Mouse (Mus musculus) forebrain, embryonic 16.5 days (tissue): ENCODE results near the gene Rap1gds1. TPM values are rescaled to one million over a fixed set of nuclear protein-coding genes. Genes with fewer than 3 reads are reported as not detected.

Experiments used
- ATAC-seq: fragments of 200-750 bp; cut with Nextera tagmentation; 2 replicates; pipeline ENCODE4 v1.8.0; 2017; ENCODE audit warnings: mild to moderate bottlenecking, moderate library complexity
- H3K27ac ChIP-seq: fragments of 300-500 bp; sonication (generic); 2 replicates; pipeline ENCODE4 v1.5.1; 2014; ENCODE audit warnings: low read length, control low read depth
- H3K27me3 ChIP-seq: fragments of 300-500 bp; sonication (generic); replicated peaks from 2 replicates; pipeline ENCODE4 v1.6.1; 2014; ENCODE audit warnings: low read length; ENCODE audit not compliant: control insufficient read depth, insufficient read depth
- H3K36me3 ChIP-seq: fragments of 300-500 bp; sonication (generic); 2 replicates; pipeline ENCODE4 v1.6.1; 2014; ENCODE audit not compliant: control insufficient read depth, insufficient read depth
- H3K4me1 ChIP-seq: fragments of 300-500 bp; sonication (generic); replicated peaks from 2 replicates; pipeline ENCODE4 v1.6.1; 2014; ENCODE audit warnings: low read length; ENCODE audit not compliant: control insufficient read depth, insufficient read depth
- H3K4me2 ChIP-seq: fragments of 300-500 bp; sonication (generic); 2 replicates; pipeline ENCODE4 v1.6.1; 2014; ENCODE audit warnings: mild to moderate bottlenecking, low read length, control low read depth
- H3K4me3 ChIP-seq: fragments of 300-500 bp; sonication (generic); replicated peaks from 2 replicates; pipeline ENCODE4 v1.5.1; 2014; ENCODE audit warnings: mild to moderate bottlenecking, low read length, control low read depth
- H3K9ac ChIP-seq: fragments of 300-500 bp; sonication (generic); replicated peaks from 2 replicates; pipeline ENCODE4 v1.6.1; 2014; ENCODE audit warnings: low read depth, low read length, control low read depth
- H3K9me3 ChIP-seq: fragments of 300-500 bp; sonication (generic); 2 replicates; pipeline ENCODE4 v1.6.1; 2016; ENCODE audit warnings: low read length; ENCODE audit not compliant: control insufficient read depth
- WGBS: fragments of 180-500 bp; shearing (Covaris S2); extraction: QIAGEN DNeasy Blood & Tissue Kit; methylation state at CpG from one replicate; pipeline ENCODE4 v1.1.7; 2014; 5-methylcytosine and 5-hydroxymethylcytosine counted together
- polyA plus RNA-seq: library from polyadenylated mRNA; unstranded; fragments of >200 nt; fragmentation: Nextera tagmentation; extraction: Ambion mirVana; gene quantifications from 2 replicates; pipeline ENCODE4 v1.2.1, GENCODE M21; 2015

Gene Rap1gds1
- polyA plus RNA-seq, 1 experiment from 2014 or later: 71.0 TPM

GRCm38 (mm10) chr3:138906112-138906880, 168.7 kb downstream of the Rap1gds1 start:
- Histone ChIP-seq H3K27me3 (no peaks in the 10 kb centered on the region), H3K4me1 (peaks cover 6% of the 10 kb centered on the region; the same call in 1 of the 2 replicates), H3K27ac (no peak overlapping the region), H3K4me3 (no peak overlapping the region), H3K36me3 (no peaks in the 10 kb centered on the region), H3K9me3 (no peaks in the 10 kb centered on the region), H3K9ac (no peak overlapping the region), H3K4me2 (no peak overlapping the region)
- peak; percentile 68 for ATAC-seq
- WGBS: 32% methylated on average over 17 of the region's 17 CpGs

- Histone ChIP-seq H3K27me3 (no peaks in the 10 kb centered on the region), H3K9me3 (no peaks in the 10 kb centered on the region), H3K4me1 (peaks cover 6% of the 10 kb centered on the region; the same call in 1 of the 2 replicates), H3K9ac (no peak overlapping the region), H3K4me3 (no peak overlapping the region), H3K36me3 (no peaks in the 10 kb centered on the region; the same call in 1 of the 2 replicates), H3K4me2 (no peak overlapping the region), H3K27ac (no peak overlapping the region)
- WGBS: 38% methylated on average over 7 of the region's 7 CpGs
- ATAC-seq: no peak
Measured at GRCm38 (mm10) chr3:138905678-138906077, 169.3 kb downstream of the Rap1gds1 start.

- 84% methylated on average over 9 of the region's 9 CpGs for WGBS
- peaks cover 3% of the 10 kb centered on the region; the same call in 1 of the 2 replicates for H3K4me1 ChIP-seq
- peaks cover 19% of the 10 kb centered on the region for H3K36me3 ChIP-seq
- H3K27ac ChIP-seq: no peak overlapping the region
- no peaks in the 10 kb centered on the region for H3K9me3 ChIP-seq
- H3K4me3 ChIP-seq: no peak overlapping the region
- H3K27me3 ChIP-seq: no peaks in the 10 kb centered on the region
- no peak overlapping the region for H3K9ac ChIP-seq
- no peak for ATAC-seq
- H3K4me2 ChIP-seq: no peak overlapping the region
Measured at GRCm38 (mm10) chr3:138900571-138901141, 174.3 kb downstream of the Rap1gds1 start.

- H3K9me3 ChIP-seq: no peaks in the 10 kb centered on the region
- WGBS: 95% methylated on average over 8 of the region's 8 CpGs
- H3K36me3 ChIP-seq: peaks cover 19% of the 10 kb centered on the region
- H3K4me3 ChIP-seq: no peak overlapping the region
- H3K4me2 ChIP-seq: no peak overlapping the region
- H3K27me3 ChIP-seq: no peaks in the 10 kb centered on the region
- peaks cover 3% of the 10 kb centered on the region; the same call in 1 of the 2 replicates for H3K4me1 ChIP-seq
- ATAC-seq: no peak
- no peak overlapping the region for H3K27ac ChIP-seq
- no peak overlapping the region for H3K9ac ChIP-seq
Measured at GRCm38 (mm10) chr3:138898055-138898454, 176.9 kb downstream of the Rap1gds1 start.

- Histone ChIP-seq H3K4me3 (no peak overlapping the region), H3K27me3 (no peaks in the 10 kb centered on the region), H3K27ac (no peak overlapping the region), H3K9me3 (no peaks in the 10 kb centered on the region), H3K4me1 (peaks cover 3% of the 10 kb centered on the region; the same call in 1 of the 2 replicates), H3K9ac (no peak overlapping the region), H3K36me3 (peaks cover 19% of the 10 kb centered on the region), H3K4me2 (no peak overlapping the region)
- 90% methylated on average over 11 of the region's 11 CpGs for WGBS
- ATAC-seq: 0 out of 2 replicates have a peak, but pooled peaks have one; percentile 45
Measured at GRCm38 (mm10) chr3:138897500-138897899, 177.5 kb downstream of the Rap1gds1 start.

GRCm38 (mm10) chr3:138893520-138893919, 181.5 kb downstream of the Rap1gds1 start:
- ATAC-seq: no peak

GRCm38 (mm10) chr3:138889769-138890295, 185.2 kb downstream of the Rap1gds1 start:
- Histone ChIP-seq H3K4me2 (no peak overlapping the region), H3K4me3 (no peak overlapping the region), H3K9ac (no peak overlapping the region), H3K36me3 (no peaks in the 10 kb centered on the region), H3K4me1 (peaks cover 6% of the 10 kb centered on the region; the same call in 1 of the 2 replicates), H3K9me3 (no peaks in the 10 kb centered on the region), H3K27ac (no peak overlapping the region), H3K27me3 (no peaks in the 10 kb centered on the region)
- ATAC-seq: no peak
- WGBS: 63% methylated on average over 10 of the region's 10 CpGs

More at GRCm38 (mm10) chr3:138893520-138893919, 181.5 kb downstream of the Rap1gds1 start:
- H3K4me1 ChIP-seq: peaks cover 6% of the 10 kb centered on the region; the same call in 1 of the 2 replicates
- WGBS: 30% methylated on average over 5 of the region's 5 CpGs
- no peak overlapping the region for H3K27ac ChIP-seq
- no peak overlapping the region for H3K9ac ChIP-seq
- H3K9me3 ChIP-seq: no peaks in the 10 kb centered on the region
- H3K4me3 ChIP-seq: no peak overlapping the region
- H3K36me3 ChIP-seq: peaks cover 9% of the 10 kb centered on the region
- no peak overlapping the region for H3K4me2 ChIP-seq
- no peaks in the 10 kb centered on the region for H3K27me3 ChIP-seq

- H3K36me3 ChIP-seq: no peaks in the 10 kb centered on the region
- H3K9ac ChIP-seq: no peak overlapping the region
- H3K27ac ChIP-seq: no peak overlapping the region
- H3K4me3 ChIP-seq: no peak overlapping the region
- no peak overlapping the region for H3K4me2 ChIP-seq
- peaks cover 4% of the 10 kb centered on the region; the same call in 1 of the 2 replicates for H3K4me1 ChIP-seq
- no peak for ATAC-seq
- no peaks in the 10 kb centered on the region for H3K9me3 ChIP-seq
- WGBS: 80% methylated on average over 4 of the region's 4 CpGs
- H3K27me3 ChIP-seq: no peaks in the 10 kb centered on the region
Measured at GRCm38 (mm10) chr3:138889214-138889613, 185.8 kb downstream of the Rap1gds1 start.

GRCm38 (mm10) chr3:138886121-138886520, 188.9 kb downstream of the Rap1gds1 start:
- H3K27me3 ChIP-seq: no peaks in the 10 kb centered on the region
- H3K27ac ChIP-seq: no peak overlapping the region
- no peak overlapping the region for H3K9ac ChIP-seq
- H3K4me3 ChIP-seq: no peak overlapping the region
- no peak overlapping the region for H3K4me2 ChIP-seq
- H3K9me3 ChIP-seq: no peaks in the 10 kb centered on the region
- H3K36me3 ChIP-seq: no peaks in the 10 kb centered on the region
- no peak for ATAC-seq
- WGBS: 71% methylated on average over 5 of the region's 5 CpGs
- H3K4me1 ChIP-seq: peaks cover 11% of the 10 kb centered on the region
